Comparison of ENCODE assay signal across 8 mouse cellular contexts in genomic region chr11:106487733-106488115, GRCm38 (mm10). TPM values are rescaled to one million over a fixed set of nuclear protein-coding genes. Genes with fewer than 3 reads are reported as not detected.
DNase-seq lines count a peak whose midpoint lies in the region; ATAC-seq lines count a peak whose summit lies in the region.

Gene Ern1 (minus strand): TSS chr11:106487852.

- WGBS in embryonic facial prominence, embryonic 12.5 days = under 1% methylated on average over 28 of the region's 28 CpGs
- 0% methylated on average over 28 of the region's 28 CpGs for WGBS in limb, embryonic 10.5 days
- 1% methylated on average over 28 of the region's 28 CpGs for WGBS in midbrain, embryonic 12.5 days

- ATAC-seq in embryonic facial prominence, embryonic 12.5 days (ENCODE audit: insufficient number of reproducible peaks, insufficient read depth, low FRiP score, low TSS enrichment) = peak; percentile 93
- peak; percentile 96 for ATAC-seq in midbrain, embryonic 12.5 days (ENCODE audit: low FRiP score, low read depth)

- no peaks in the 10 kb centered on the region for H3K27me3 ChIP-seq in embryonic facial prominence, embryonic 12.5 days
- no peaks in the 10 kb centered on the region for H3K27me3 ChIP-seq in limb, embryonic 10.5 days (ENCODE audit: low read depth, poor library complexity, severe bottlenecking)
- H3K27me3 ChIP-seq in midbrain, embryonic 12.5 days = no peaks in the 10 kb centered on the region

- H3K4me3 ChIP-seq in embryonic facial prominence, embryonic 12.5 days = peak within 1 kb of the TSS; percentile 94
- peak within 1 kb of the TSS; percentile 95 for H3K4me3 ChIP-seq in limb, embryonic 10.5 days
- H3K4me3 ChIP-seq in midbrain, embryonic 12.5 days = peak within 1 kb of the TSS; percentile 96

- peaks cover 3% of the 10 kb centered on the region for H3K4me1 ChIP-seq in embryonic facial prominence, embryonic 12.5 days
- peaks cover 23% of the 10 kb centered on the region for H3K4me1 ChIP-seq in limb, embryonic 10.5 days
- peaks cover 9% of the 10 kb centered on the region for H3K4me1 ChIP-seq in midbrain, embryonic 12.5 days

- peak within 1 kb of the TSS; percentile 85 for H3K9ac ChIP-seq in embryonic facial prominence, embryonic 12.5 days
- peak within 1 kb of the TSS; percentile 87 for H3K9ac ChIP-seq in midbrain, embryonic 12.5 days (replicated peaks)

- no peaks in the 10 kb centered on the region for H3K36me3 ChIP-seq in embryonic facial prominence, embryonic 12.5 days
- H3K36me3 ChIP-seq in limb, embryonic 10.5 days = no peaks in the 10 kb centered on the region
- no peaks in the 10 kb centered on the region for H3K36me3 ChIP-seq in midbrain, embryonic 12.5 days

- DNase-seq in 3134 (ENCODE audit: extremely low read depth, insufficient read length, low spot score) = peak; percentile 91
- peak; percentile 97 to 98 for DNase-seq in adrenal gland, postnatal 36 days
- peak; percentile 100 for DNase-seq in heart, adult 11 months
- DNase-seq in kidney, adult 18-20 months = peak; percentile 98
- DNase-seq in limb, embryonic 10.5 days (ENCODE audit: low spot score) = peak; percentile 99
- DNase-seq in skeletal muscle tissue, adult 2 months (ENCODE audit: low read depth, low spot score) = peak; percentile 94

- no peaks in the 10 kb centered on the region for H3K9me3 ChIP-seq in embryonic facial prominence, embryonic 12.5 days
- H3K9me3 ChIP-seq in limb, embryonic 10.5 days (replicated peaks) = no peaks in the 10 kb centered on the region
- no peaks in the 10 kb centered on the region for H3K9me3 ChIP-seq in midbrain, embryonic 12.5 days

- H3K4me2 ChIP-seq in embryonic facial prominence, embryonic 12.5 days (replicated peaks) = peak within 1 kb of the TSS; percentile 83
- peak within 1 kb of the TSS; percentile 92 for H3K4me2 ChIP-seq in midbrain, embryonic 12.5 days (replicated peaks)

- peak within 1 kb of the TSS; percentile 83 for H3K27ac ChIP-seq in embryonic facial prominence, embryonic 12.5 days
- H3K27ac ChIP-seq in limb, embryonic 10.5 days = peak within 1 kb of the TSS; percentile 90
- peak within 1 kb of the TSS; percentile 88 for H3K27ac ChIP-seq in midbrain, embryonic 12.5 days (replicated peaks)

RNA-seq across cellular contexts. Expression of gene Ern1, which starts in this region (rescaled TPM):
- total RNA-seq in adrenal gland, postnatal 36 days (2021) = 100 to 1,000 TPM; 121 to 160 TPM
- polyA plus RNA-seq in embryonic facial prominence, embryonic 12.5 days (2016; fragmentation: Nextera tagmentation; extraction: Ambion mirVana) = 6.4 and 8.1 TPM in 2 replicates
- polyA plus RNA-seq in limb, embryonic 10.5 days (2016; fragmentation: Nextera tagmentation; extraction: Ambion mirVana) = 7.4 and 8.2 TPM in 2 replicates
- polyA plus RNA-seq in midbrain, embryonic 12.5 days (2016; fragmentation: Nextera tagmentation; extraction: Ambion mirVana) = 6.6 and 8.0 TPM in 2 replicates

Comparison
In these comparisons a context has a peak if more than half of its experiments do, and no peak if none do; other contexts are left out.
1. Peak in every context shown above with its lines: DNase-seq, ATAC-seq, H3K4me3 ChIP-seq and H3K27ac ChIP-seq.